Mouse (Mus musculus) neural tube, embryonic 10.5 days (tissue): ENCODE results near the gene Sppl2b.
A peak's percentile ranks its signal among the peaks of the same experiment; 100 is the strongest.

Source experiments
- DNase-seq: peaks from one replicate; pipeline ENCODE4 v3.0.0-alpha.2; 2017; ENCODE audit warnings: low spot score; ENCODE audit errors: extremely low spot score

The Sppl2b gene

GRCm38 (mm10) chr10:80896581-80897485 is 41.8 kb downstream of the Sppl2b start:
- no peak for DNase-seq

DNA sequence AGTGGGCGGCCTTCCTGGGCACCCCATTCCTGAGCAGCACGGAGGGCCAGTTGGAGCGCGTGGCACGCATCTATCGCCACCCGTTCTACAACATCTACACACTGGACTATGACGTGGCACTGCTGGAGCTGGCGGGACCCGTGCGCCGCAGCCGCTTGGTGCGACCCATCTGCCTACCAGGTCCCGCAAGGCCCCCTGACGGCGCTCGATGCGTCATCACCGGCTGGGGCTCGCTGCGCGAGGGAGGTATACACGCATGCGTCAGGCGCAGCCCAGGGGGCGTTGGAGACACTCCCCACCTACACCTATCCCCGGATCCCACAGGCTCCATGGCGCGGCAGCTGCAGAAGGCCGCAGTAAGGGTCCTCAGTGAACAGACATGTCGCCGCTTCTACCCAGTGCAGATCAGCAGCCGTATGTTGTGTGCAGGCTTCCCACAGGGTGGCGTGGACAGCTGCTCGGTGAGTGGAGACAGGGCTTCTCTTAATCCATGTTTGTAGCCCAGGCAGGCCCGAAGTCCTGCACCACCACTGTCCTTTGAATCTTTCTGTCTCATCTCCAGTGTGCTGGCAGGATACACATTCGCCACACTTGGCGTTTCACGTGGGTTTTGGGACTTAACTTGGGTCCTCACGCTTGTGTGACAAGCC is 42.9 kb downstream of the Sppl2b start:
- no peak for DNase-seq

- DNase-seq: no peak
These were observed 44.0 kb downstream of the Sppl2b start for GRCm38 (mm10) chr10:80899074-80899473.

DNA sequence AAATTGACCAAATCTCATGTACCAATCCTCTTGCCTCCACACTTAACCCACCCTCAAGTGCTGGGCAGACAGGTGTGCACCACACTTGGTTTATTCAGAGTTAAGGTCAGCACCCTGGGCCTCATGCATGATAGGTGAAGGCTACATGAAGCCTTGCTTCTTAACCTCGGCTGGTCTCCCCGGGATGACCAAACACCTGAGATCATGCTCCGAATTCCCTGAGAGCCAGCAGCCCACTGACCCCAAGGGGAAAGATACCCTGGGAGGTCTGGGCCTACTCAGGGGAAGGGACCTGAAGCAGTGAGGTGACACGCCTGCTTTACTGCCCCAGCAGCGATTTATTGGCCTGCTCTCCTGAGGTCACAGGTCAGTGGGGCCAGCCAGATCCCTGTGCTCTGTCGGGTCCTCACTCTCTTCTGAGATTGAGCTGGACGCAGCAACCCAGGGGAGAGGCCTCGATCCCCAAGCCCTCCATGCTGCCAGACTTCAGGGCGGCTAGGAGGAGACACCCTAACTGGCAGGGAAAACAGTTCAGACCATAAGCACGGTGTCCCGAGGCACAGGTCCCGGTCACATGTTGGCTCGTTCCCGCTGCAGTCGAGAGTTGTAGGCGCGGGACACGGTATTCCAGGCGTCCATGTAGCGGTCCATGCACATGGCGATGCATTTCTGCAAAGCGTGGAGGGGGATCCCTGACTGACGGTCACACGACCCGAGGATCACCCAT is 44.7 kb downstream of the Sppl2b start:
- DNase-seq: no peak

GRCm38 (mm10) chr10:80900318-80901247 is 45.5 kb downstream of the Sppl2b start, which contains the start of gene Timm13:
Gene Timm13, minus strand, starts transcription at chr10:80900969.
- peak; percentile 99 for DNase-seq

DNA sequence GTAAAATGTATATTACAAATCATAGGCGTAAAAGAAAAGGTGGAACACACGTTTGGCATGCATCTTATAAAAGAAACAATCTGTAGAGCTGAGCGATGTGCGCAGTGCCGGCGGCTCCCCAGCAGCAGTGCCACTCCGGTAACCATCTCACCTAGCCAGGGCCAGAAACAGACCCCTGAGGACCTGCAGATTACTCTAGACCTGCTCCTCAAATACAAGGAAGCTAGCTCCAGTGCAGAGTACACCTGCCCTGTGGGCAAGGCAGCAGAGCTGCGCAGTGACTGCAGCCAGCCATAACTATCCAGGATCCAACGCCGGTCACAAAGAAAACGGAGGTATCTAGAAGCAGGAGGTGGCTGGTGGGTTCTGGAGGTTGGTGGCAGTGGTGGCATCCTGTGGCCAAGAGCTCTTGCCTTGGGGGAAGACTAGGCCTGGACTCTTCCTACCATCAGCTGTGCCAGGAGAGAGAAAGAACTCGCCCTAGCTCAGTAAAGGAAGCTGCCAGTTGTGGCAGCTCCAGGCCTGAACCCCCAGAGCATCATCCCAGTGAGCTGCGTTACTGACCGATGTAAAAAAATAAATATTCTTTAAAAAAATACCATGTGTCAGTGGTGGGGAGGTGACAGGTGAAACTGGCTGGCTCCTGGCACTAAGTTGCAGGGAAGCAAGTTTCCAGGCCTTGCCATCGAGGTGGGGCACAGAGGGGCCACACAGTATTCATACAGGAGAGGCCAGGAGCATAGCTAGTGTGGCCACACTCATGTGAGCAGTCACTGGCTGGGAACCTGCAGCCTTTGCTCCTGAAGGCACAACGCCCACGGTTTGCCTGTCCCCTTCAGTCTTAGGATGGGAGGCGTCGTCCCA is 46.6 kb downstream of the Sppl2b start:
- no peak for DNase-seq

DNA sequence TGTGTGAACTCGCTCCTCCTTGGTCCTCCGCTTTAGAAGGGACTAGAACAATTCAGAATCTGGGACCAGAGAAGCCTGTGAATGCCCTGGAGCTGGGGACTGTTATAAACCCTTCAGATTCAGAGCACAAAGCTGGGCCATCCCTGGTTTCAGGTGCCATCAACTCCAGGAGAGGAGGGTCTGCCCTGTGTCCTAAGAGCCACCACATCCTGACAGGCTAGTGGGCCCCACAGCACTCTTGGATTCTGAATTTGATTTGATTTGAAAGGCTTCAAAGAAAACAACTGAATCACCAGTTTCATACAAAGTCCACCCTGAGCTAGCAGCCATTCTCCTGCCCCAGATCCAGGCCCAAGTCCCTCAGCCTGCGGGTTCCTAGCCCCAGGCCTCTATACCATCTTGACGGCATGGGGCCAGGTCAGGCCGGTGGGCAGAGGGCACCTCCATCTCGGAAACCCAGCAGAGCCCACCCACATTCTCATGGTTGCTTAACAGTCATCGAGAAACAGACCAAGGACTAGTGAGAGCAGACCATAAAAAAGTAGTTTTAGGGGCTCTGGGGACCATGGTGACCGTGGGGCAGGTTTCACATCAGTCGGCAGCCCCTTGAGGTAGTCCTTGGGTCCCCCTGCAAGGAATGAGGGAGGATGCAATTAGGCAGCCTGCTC is 47.3 kb downstream of the Sppl2b start:
- DNase-seq: no peak

- DNase-seq: no peak
These were observed 48.2 kb downstream of the Sppl2b start for GRCm38 (mm10) chr10:80903282-80903681.

DNA sequence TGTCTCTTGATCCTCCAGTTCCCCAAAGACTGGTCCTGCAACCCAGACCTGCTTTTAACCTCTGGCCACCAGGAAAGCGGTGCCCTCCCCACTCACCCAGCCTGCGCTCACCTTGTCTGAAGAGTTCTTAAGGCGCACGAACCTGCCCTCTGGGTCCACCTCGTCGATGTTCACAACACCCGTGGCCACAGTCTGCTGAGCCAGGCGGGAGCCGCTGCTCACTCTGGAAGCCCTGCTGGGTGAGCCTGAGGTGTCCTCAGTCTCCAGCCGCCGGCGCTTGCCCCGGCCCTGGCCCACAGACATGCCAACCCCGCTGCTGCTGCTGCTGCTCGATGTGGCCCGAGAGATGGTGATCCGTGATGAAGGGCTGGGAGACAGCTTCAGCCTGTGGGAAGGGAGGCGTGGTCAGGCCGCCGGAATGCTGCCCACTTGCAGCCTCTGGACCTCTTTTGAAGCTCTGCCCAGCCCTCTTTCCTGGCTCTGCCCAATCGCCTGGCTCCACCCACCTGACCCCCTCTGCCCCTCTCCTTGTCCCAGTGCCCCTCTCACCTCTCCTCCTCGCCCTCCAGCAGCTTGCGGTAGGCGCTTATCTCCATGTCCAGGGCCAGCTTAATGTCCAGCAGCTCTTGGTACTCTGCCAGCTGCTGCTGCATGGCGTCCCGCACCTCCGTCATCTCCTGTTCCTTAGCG is 49.1 kb downstream of the Sppl2b start:
- no peak for DNase-seq

DNA sequence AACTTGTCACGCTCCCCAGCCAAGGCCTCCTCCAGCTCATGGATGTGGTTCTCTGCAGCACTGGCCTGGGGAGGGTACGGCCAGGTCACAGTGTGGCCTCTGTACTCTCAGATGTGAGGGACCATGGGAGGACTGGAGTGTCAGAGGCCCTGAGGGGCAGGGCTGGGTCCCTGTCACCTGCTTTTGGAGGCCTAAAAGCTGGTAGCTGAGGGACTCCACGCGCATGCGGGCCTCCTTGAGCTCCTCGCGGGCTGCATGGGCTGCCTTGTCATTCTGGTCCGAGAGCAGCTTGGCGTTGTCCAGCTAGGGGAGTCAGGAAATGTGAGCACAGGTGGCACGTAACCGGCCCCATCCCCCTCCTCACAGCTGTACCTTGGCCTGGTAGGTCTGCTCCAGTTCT is 49.6 kb downstream of the Sppl2b start:
- no peak for DNase-seq

GRCm38 (mm10) chr10:80909375-80910162 is 54.5 kb downstream of the Sppl2b start:
- no peak for DNase-seq

GRCm38 (mm10) chr10:80911354-80911753 is 56.3 kb downstream of the Sppl2b start:
- DNase-seq: no peak

GRCm38 (mm10) chr10:80911891-80912290 is 56.8 kb downstream of the Sppl2b start:
- no peak for DNase-seq

DNA sequence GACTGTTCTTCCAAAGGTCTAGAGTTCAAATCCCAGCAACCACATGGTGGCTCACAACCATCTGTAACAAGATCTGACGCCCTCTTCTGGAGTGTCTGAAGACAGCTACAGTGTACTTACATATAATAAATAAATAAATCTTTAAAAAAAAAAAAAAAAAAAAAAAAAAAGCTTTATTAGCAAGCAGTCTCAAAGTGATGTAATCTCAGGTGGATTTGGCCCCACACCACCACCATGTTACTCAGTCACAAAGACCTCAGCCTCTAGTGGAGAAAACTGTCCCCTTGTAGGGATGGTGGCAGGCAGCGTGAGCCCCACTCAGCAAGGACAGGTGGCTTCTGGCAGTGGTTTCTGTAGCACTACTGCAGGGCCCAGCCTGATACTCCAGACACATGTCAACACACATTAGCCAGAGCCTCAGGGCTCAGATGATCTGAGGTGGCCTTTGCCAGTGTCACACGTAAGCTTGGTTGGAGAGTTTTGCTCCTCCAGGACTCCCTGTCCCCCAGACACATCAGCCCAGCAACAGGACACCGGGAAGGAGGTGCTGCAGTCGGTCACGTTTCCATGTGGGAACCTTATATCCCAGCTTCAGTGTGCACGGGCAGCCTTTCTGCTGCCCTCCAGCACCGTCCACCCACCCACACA is 58.4 kb downstream of the Sppl2b start:
- no peak for DNase-seq

DNA sequence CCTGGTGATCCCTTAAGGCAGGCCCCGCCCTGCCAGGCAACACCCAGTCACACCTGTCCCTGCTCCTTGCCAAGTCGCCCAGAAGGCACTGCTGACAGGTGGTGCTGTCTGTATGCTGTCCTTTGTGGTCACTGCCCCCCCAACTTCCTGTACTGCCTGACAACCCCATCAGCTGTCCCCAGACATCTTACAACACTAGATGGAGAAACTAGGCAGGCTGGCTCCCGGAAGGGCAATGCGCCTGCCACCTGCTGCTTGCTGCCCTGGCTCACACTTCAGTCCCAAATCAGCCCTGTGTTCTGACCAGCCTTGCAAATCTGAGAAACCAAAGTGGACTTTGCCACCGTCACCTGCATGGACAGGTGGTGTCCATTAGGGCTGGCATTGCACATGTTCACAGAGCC is 59.2 kb downstream of the Sppl2b start:
- DNase-seq: no peak

GRCm38 (mm10) chr10:80915260-80915659 is 60.2 kb downstream of the Sppl2b start:
- no peak for DNase-seq

GRCm38 (mm10) chr10:80915736-80916135 is 60.7 kb downstream of the Sppl2b start:
- DNase-seq: no peak
